Mouse (Mus musculus) right cerebral cortex, postnatal 14 days (tissue): ENCODE results near the gene Mbd3.
"Not testable (repeated sequence)": the region's sequence is repeated elsewhere in the genome, so short reads cannot be mapped to it uniquely, and the experiment has no call there.

ENCODE experiments used
- DNase-seq: peaks from one replicate; pipeline ENCODE4 v3.0.0; 2022

Gene Mbd3

DNA sequence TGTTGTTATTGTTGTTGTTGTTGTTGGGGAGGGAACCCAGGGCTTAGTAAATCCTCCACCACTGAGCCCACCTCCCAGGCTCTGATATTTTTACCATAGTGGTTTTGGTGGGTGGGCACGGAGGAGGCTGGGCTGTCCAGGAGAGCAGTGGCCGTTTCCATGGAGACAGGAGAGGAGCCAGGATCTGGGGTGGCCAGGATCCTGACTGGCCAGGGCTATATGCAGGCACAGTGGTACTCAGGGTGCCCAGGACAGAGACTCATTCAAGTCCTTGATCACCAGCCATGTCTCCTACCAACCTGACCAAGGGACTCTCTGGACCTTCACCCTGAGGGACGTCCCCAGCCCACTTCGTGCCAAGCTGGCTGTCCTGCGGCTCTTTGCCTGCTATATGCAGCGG lies 35.6 kb downstream of the Mbd3 start:
- DNase-seq, result no peak

DNA sequence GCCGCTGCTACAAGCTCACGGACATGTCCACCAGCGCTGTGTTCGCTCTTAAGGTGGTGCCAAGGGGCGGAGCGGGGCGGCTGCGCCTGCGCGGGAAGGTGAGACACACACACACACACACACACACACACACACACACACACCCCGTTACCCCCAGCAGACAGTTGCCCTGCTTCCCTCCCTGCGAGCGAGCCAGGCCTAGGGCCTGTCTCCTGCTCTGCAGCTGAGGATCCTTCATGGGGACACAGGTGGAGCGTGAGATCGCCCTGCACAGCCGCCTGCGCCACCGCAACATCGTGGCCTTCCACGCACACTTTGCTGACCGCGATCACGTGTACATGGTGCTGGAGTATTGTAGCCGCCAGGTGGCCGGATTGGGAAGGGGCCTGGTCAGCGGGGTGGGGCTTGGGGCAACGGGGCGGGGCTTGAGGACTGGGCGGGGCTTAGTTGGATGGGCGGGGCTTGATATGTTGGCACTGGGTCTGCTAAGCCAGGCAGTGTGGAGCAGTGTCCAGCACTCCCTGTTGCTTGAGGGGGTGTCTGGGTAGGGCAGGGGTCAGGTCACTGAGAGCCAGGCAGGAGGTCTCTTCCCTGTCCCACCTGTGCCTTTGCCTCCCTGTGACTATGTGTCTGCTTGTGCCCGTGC lies 41.2 kb downstream of the Mbd3 start:
- DNase-seq, result no peak

DNA sequence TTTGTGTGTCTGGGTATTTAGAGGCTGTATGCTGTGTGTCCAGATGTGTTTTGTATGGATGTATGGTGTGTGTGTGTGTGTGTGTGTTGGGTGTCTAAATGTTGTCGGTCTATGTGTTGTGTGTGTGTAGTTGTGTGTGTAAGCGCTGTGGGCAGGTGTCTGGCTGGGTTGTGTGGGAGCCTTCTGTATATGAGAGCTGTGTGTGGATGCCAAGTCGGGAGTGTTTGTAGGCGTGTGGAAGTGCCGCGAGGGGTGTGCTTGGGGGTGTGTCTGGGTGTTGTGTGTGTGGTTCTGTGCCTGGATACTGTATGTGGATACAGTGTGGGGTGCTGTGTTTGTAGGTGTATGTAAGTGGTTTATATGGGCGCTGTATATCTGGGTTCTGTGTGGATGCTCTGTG lies 42.0 kb downstream of the Mbd3 start:
- DNase-seq, result no peak

DNA sequence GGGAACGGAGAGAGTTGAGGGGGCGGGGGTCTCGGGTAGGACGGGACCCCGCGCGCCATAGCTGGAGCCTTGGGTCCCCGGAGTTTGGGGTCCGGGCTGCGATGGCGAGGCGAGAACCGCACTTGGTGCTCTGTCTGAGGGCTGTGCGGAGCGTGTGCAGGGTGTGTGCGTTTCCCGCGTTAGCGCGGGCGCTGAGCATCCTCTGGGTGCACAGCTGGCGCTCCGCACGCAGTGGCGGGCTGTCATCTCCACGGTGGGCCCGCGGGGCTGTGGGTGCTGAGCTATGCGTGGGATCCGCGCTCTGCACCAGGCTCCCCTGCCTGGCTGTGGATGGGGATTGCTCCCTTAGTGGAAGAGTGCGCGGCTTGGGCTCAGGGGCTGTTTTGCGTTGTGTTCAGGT lies 42.6 kb downstream of the Mbd3 start:
- DNase-seq, result no peak

DNA sequence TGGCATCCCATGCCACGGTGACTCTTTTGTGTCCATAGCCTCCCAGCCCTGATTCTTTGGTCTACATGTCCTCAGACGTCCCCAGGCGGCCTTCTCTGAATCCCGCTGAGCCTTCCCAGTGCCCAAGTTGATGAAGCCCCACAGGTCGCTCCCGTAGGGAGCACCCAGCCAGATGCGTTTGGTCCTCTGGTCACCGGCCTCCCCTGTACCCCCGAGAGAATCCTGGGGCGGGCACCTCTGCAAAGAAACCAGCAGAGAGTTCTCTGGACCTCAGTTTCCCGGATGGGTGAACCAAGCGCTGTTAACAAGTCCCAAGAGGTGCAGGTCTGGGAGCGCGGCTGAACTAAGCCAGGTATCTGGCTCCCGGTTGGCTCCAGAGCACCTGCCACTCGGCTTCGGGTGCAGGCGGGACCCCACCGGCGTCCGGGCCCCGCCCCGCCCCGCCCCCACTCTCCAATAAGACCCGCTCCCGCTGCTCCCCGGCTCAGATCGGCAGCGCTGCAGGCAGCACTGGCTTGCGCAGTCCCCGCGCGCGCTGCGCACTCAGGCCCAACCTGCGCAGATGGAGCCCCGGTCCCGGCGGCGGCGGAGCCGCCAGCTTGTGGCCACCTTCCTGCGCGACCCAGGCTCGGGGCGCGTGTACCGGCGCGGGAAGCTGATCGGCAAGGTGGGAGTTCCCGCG lies 43.2 kb downstream of the Mbd3 start, which contains the start of gene Plk5:
TSS of gene Plk5 (plus strand) at position 459 of the 682 bp plus-strand sequence.
- no peak for DNase-seq

DNA sequence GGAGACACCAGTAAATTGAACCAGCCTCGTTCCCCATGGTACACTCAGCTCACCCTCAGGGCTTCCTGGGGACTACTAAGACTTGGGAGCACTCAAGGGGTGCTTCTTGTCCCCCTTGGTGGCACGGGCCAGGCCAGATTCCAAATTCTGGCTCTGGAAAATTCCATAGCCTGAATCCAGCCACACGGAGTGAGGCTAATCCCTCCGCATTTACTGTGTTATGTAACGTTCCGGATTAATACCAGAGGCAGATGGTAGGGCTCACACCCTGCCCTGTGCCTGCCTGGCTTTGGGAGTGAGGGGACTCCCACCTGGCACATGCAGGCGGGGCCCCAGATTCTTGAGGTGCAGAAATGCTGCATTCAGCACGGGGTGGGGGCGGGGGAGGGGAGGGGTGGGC lies 43.9 kb downstream of the Mbd3 start:
- no peak for DNase-seq

DNA sequence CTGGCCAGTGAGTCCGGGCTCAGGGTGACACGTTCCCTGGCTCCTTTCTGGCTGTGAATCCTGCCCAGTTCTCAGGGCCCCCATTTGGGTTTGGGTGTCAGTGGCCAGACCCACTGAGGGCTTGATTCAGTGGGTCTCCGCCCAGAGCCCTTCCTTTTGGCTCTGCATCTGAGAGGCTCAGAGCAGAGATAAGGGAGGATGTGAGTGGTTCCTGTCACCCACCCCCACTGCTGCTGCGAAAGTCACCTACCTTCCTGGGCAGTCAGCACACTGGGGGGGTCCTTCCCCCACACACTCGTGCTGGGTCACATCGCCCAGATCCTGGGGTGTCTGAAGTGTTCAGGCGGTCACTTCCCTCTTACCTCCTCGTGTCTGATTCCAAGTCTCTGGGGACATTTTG lies 46.6 kb downstream of the Mbd3 start:
- DNase-seq, result no peak

DNA sequence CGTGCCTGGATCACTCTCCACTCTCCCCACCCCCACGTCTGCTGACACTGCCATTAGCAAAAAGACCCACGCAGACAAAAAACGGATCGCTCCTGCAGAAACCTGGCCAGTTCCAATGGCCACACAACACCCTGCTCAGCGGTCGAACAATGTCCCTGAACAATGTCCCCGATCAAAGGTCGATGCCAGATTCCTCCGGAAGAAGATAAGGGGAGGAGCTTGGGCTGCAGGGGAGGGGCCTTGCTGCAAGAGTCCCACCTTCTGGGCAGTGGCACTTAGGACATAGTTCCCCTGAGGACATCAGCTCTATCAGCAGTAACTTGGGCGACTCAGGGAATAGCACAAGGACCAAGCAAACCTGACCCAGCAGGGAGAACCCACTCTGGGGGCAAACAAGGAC lies 47.5 kb downstream of the Mbd3 start:
- no peak for DNase-seq

DNA sequence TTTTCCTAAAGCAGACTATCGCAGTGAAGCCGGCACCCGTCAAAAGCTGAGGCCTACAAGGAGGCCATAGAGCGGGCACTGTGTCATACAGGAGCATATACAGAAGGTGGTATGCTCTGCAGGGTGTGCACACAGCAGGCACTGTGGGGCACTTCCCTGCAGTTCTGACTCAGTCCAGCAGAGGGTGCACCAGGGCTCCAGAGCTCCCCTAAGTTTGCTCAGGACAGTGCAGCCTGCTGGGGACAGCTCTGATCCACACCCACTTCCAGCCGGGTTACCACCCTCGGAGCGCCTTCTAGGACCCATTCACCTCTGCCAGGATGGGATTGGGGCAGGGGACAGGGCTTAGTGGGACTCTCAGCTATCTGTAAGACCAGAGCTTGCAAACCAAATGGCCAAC lies 49.1 kb downstream of the Mbd3 start:
- peak; percentile 86 for DNase-seq

DNA sequence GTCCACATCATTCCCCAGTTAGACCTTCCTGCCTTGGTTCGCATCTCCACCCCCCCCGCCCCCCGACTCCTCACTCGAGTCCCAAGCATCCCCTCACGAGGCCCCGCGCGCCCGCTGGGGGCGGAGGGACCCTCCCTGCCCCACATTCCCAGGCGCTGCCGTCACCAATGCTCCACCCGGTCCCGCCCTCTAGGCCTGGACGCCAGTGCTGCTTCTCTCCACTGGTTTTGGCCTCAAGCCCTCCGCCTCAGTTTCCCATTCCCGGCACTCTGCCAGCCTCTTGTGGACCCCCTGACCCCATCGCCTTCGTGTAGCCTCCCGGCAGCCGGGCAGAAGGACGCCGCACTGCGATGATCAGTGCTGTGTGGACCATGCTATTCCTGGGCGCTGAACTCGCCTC lies 50.4 kb downstream of the Mbd3 start:
- DNase-seq, result no peak

DNA sequence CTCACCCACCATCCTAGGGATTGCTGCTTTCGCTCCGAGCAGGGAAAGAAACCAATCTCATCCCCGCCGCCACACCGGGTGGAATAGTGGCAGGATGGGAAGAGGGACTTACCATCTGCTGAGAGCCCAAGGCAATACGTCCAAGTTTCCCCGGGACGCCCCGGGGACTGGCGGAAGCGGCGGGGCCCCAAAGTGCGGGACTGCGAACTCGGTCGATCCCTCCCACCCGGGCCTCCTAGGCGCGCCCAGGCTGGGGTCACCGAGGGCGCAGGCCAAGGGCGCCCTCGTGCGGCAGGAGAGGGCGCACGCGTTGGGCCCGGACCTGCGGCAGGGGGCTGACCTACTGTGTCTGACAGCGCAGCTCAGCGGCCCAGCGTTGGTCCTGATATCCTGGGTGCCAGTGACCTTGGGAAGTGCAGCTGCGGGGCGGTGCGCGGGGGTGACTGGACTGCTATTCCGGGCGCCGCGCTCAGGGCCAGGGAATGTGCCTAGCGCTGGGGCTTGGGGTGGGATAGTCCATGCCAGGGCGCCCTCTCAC lies 51.0 kb downstream of the Mbd3 start, which contains the start of gene Adamtsl5:
TSS of gene Adamtsl5 (minus strand) at position 169 of the 538 bp plus-strand sequence.
- no peak for DNase-seq

DNA sequence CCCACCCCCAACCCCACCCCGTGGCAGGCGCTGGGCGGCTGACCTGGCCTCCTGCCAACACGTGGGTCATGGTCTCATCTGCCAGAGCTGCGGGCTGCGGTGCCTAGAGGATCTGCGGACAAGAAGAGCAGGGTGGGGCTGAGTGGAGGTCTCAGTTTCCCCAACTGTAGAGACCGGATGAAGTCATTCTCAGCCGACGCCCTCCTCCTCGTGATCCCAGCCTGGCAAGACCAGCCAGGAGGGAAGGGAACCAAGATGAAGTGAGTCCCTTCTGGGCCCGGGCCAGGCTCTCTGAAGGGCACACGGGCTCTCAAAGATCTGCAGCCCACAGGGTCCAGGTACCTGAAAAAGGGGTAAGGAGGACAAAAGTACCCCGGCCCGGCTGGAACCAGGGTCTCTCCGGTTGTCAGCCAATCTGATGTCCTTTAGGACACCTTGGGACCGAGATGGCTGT lies 51.8 kb downstream of the Mbd3 start:
- no peak for DNase-seq

DNA sequence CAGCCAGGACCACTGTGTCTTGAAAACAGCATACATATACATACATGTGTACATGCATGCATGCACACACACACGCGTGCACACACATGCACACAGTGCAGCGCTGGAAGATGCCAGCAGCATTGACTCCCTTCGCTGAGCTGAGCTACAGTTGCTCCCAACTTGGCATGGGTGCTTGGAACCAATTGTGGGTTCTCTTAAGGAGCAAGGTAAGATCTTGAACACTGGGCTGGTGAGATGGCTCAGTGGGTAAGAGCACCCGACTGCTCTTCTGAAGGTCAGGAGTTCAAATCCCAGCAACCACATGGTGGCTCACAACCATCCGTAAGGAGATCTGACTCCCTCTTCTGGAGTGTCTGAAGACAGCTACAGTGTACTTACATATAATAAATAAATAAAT lies 53.4 kb downstream of the Mbd3 start:
- DNase-seq, result not testable (repeated sequence)

DNA sequence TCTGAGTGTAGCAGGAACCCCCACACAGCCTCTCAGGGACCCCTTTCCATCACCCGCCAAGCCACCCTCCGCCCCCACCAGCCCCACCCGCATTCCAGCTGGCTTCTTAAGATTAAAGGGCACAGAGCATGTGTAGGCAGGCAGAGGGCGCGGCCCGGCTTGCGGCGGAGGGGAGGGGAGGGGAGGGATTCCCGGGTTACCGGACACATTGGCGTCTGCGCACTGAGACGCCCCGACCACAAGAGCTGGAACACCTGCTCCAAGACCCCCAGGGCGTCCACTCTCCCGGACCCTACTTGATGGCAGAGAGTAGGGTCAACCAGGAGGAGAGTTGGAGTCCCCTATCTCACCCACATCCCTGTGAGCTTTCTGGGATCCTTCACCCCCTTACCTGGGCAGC lies 54.2 kb downstream of the Mbd3 start:
- no peak for DNase-seq

DNA sequence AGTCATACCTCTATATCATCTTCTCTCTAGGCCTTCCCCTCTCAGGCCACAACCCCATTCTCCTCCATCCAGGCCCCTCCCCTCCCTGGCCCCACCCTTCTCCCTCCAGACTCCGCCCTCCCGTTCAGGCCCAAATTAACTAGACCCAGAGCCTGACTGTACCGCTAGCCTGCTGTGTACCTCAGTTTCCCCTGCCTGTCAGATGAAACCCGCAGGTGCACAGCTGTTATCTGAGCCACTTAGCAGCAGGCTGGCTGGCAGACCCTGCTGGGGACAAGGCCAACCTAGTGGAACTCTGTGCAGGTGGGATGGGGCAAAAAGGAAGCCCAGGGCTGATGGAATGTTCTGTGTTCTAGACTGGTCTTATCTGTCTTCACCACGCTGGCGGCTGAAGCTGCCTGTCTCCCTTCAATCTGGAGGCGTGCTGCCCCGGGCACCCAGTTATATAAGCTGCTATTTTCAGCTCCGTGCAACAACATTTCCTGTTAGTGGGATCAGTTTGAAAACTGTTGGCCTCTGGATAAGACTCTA lies 55.2 kb downstream of the Mbd3 start:
- no peak for DNase-seq

DNA sequence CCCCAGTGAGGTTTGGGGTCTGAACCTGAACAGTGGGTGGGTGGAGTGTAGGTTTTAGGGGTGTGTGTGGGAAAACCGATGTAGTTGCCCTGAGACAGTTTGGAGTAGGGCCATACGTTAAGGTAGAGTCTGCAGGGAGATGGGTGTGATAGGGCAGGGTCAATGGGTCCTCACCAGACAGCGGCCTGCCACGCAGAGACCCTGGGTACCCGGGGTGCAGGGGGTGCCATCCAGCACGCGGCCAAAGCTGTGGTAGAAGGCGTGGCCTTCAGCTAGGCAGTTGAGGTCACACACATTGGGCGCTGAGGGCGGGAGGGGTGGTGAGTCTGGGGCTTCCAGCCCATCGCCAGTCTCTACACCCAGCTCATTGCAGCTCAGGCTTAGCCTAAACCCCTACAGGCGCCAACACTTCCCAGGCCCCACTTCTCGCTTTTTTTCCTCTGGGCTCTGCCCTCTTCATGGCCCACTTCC lies 55.9 kb downstream of the Mbd3 start:
- no peak for DNase-seq

DNA sequence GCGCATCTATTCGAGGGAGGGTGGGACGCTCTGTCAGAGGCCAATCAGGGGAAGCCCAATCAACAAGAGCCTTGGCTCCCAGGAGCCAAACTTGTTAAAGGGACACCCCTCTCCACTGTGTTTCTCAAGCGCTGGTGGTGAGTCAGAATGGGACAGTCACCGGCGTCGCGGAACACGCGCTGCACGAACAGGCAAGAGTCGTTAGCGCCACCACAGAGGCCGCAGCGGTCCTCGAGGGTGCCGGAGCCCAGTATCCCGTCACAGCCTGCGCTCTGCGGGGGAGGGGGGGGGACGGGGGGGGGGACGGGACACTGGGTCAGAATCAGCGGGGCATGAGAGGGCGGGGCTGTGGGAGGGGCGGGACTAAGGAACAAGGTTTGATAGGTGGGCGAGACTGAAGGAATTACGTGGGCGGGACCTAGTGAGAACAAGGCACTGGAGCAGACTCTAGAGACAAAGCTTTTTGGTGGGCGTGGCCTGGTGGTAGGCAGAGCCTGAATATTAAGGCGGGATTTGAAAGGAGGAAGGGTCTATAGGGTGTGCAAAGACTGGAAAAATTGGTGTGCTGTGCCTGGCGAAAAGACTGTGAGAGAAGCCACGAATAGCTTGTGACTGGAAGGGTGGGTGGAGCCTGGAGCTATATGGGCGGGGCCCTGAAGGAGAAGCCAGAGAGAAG lies 56.5 kb downstream of the Mbd3 start:
- no peak for DNase-seq
